In genomic region chr13:62860068-62860467, GRCm38 (mm10) we compare ENCODE assay signal across 23 mouse cellular contexts. TPM values are rescaled to one million over a fixed set of nuclear protein-coding genes. Genes with fewer than 3 reads are reported as not detected.
A peak's percentile ranks its signal among the peaks of the same experiment; 100 is the strongest.
DNase-seq lines count a peak whose midpoint lies in the region; ATAC-seq and TF ChIP-seq lines count a peak whose summit lies in the region.
"Had no signal": no experiment of that assay in that cellular context is flagged by ENCODE, and none has a peak within 500 bp of the region (broad histone marks: within the 10 kb centered on the region; RNA-seq: fewer than 3 reads in every experiment).

No protein-coding gene starts in this region.

- H3K36me3 ChIP-seq in hindbrain, postnatal 0 days (ENCODE audit: insufficient read depth, low read length), result no peaks in the 10 kb centered on the region
- H3K36me3 ChIP-seq in hindbrain, embryonic 12.5 days, result no peaks in the 10 kb centered on the region
- no peaks in the 10 kb centered on the region; the same call in 1 of the 2 replicates for H3K36me3 ChIP-seq in small intestine, adult 2 months (ENCODE audit: control insufficient read depth, insufficient read depth, low read length)
- H3K36me3 ChIP-seq: embryonic facial prominence, embryonic 13.5 days; hindbrain, embryonic 13.5 days had no signal

- DNase-seq in hindbrain, postnatal 0 days (ENCODE audit: low spot score), result no peak
- DNase-seq in left cerebral cortex, adult 2 months (ENCODE audit: extremely low spot score in 1 of 2, low spot score in 2 of 2), result no peak
- DNase-seq in left cerebral cortex, postnatal 14 days (ENCODE audit: low spot score in 2 of 2), result no peak
- peak; percentile 49 for DNase-seq in ES-CJ7 (ENCODE audit: low read depth, low spot score)
- DNase-seq: adrenal gland, postnatal 14 days; cerebellum, postnatal 14 days; heart, postnatal 14 days; lung, adult 18-20 months; lung, postnatal 36 days; retina, postnatal 1 day; right cerebral cortex, postnatal 4 days; thymus, postnatal 14 days had no signal

- no peak overlapping the region for H3K4me3 ChIP-seq in hindbrain, postnatal 0 days (ENCODE audit: low read length)
- no peak overlapping the region for H3K4me3 ChIP-seq in hindbrain, embryonic 12.5 days
- H3K4me3 ChIP-seq in left cerebral cortex, adult 2 months, result no peak overlapping the region
- H3K4me3 ChIP-seq in small intestine, adult 2 months (ENCODE audit: low read depth, low read length), result no peak overlapping the region
- H3K4me3 ChIP-seq: embryonic facial prominence, embryonic 13.5 days; hindbrain, embryonic 13.5 days had no signal

- 92% methylated on average over 4 of the region's 4 CpGs for WGBS in hindbrain, postnatal 0 days
- WGBS in hindbrain, embryonic 12.5 days, result 94% methylated on average over 4 of the region's 4 CpGs
- WGBS in small intestine, adult 2 months, result 92% methylated on average over 4 of the region's 4 CpGs

- H3K9me3 ChIP-seq in hindbrain, postnatal 0 days (ENCODE audit: low read length), result no peaks in the 10 kb centered on the region
- H3K9me3 ChIP-seq in hindbrain, embryonic 12.5 days (replicated peaks), result no peaks in the 10 kb centered on the region
- H3K9me3 ChIP-seq: embryonic facial prominence, embryonic 13.5 days; hindbrain, embryonic 13.5 days had no signal

- no peak for ATAC-seq in hindbrain, postnatal 0 days
- ATAC-seq in hindbrain, embryonic 12.5 days (ENCODE audit: low FRiP score), result no peak
- no peak for ATAC-seq in erythroblast, adult 5-6 weeks (replicated peaks; ENCODE audit: low FRiP score, poor library complexity, severe bottlenecking)
- ATAC-seq: forebrain, embryonic 16.5 days; intestine, embryonic 16.5 days had no signal

- TF ChIP-seq CTCF in hindbrain, postnatal 0 days (IDR thresholded peaks at IDR 0.05; ENCODE audit: low read depth), result peak; percentile 27; the same call in 1 of the 2 replicates
- TF ChIP-seq CTCF in left cerebral cortex, adult 2 months (IDR thresholded peaks at IDR 0.05), result peak; percentile 24
- TF ChIP-seq CTCF in small intestine, adult 2 months (IDR thresholded peaks at IDR 0.05; ENCODE audit: extremely low read depth, insufficient read length, insufficient replicate concordance, low read depth, low read length), result peak; percentile 22; the same call in 1 of the 2 replicates

- no peak overlapping the region for H3K9ac ChIP-seq in hindbrain, postnatal 0 days (replicated peaks; ENCODE audit: low read length)
- H3K9ac ChIP-seq in hindbrain, embryonic 12.5 days, result no peak overlapping the region
- H3K9ac ChIP-seq: embryonic facial prominence, embryonic 13.5 days; hindbrain, embryonic 13.5 days had no signal

- H3K27ac ChIP-seq in hindbrain, postnatal 0 days, result no peak overlapping the region
- no peak overlapping the region for H3K27ac ChIP-seq in hindbrain, embryonic 12.5 days
- H3K27ac ChIP-seq in left cerebral cortex, adult 2 months, result no peak overlapping the region
- no peak overlapping the region for H3K27ac ChIP-seq in small intestine, adult 2 months (ENCODE audit: insufficient read depth, low read depth, low read length)
- H3K27ac ChIP-seq: embryonic facial prominence, embryonic 13.5 days; hindbrain, embryonic 13.5 days had no signal

- H3K4me2 ChIP-seq in hindbrain, postnatal 0 days (ENCODE audit: low read depth, low read length), result no peak overlapping the region
- H3K4me2 ChIP-seq in hindbrain, embryonic 12.5 days (replicated peaks), result no peak overlapping the region
- H3K4me2 ChIP-seq: embryonic facial prominence, embryonic 13.5 days; heart, embryonic 11.5 days; hindbrain, embryonic 13.5 days had no signal

- no peak for TF ChIP-seq POLR2A in small intestine, adult 2 months (IDR thresholded peaks at IDR 0.05; ENCODE audit: low read depth, low read length)

- intact Hi-C loops in left cerebral cortex, adult 2 months (cut with DNase I), result no loop called here
- intact Hi-C loops in left cerebral cortex, postnatal 14 days (cut with DNase I), result no loop called here

- no peaks in the 10 kb centered on the region for H3K4me1 ChIP-seq in hindbrain, postnatal 0 days (ENCODE audit: insufficient read depth, low read length)
- H3K4me1 ChIP-seq in hindbrain, embryonic 12.5 days, result no peaks in the 10 kb centered on the region
- H3K4me1 ChIP-seq in small intestine, adult 2 months (ENCODE audit: control insufficient read depth, insufficient read depth, insufficient read length, low read length), result peaks cover 7% of the 10 kb centered on the region; the same call in 1 of the 2 replicates

- H3K27me3 ChIP-seq in hindbrain, postnatal 0 days (ENCODE audit: insufficient read depth, low read length), result no peaks in the 10 kb centered on the region
- no peaks in the 10 kb centered on the region for H3K27me3 ChIP-seq in hindbrain, embryonic 12.5 days
- no peaks in the 10 kb centered on the region for H3K27me3 ChIP-seq in small intestine, adult 2 months (ENCODE audit: control insufficient read depth, insufficient read depth, low read length)
- H3K27me3 ChIP-seq: embryonic facial prominence, embryonic 13.5 days; hindbrain, embryonic 13.5 days had no signal

RNA-seq across cellular contexts. Expression of gene Fbp2, which starts 1.8 kb away (rescaled TPM):
- 0.50 and 0.78 TPM in 2 replicates for total RNA-seq in hindbrain, postnatal 0 days (2014; rRNA removed)
- 1.1 TPM in 2 replicates for polyA plus RNA-seq in hindbrain, postnatal 0 days (2015; fragmentation: Nextera tagmentation; extraction: Ambion mirVana)
- 0.29 and 0.36 TPM in 2 replicates for polyA plus RNA-seq in hindbrain, embryonic 12.5 days (2016; fragmentation: Nextera tagmentation; extraction: Ambion mirVana)
- not detected for total RNA-seq in left cerebral cortex, adult 2 months (2021)
- total RNA-seq in left cerebral cortex, postnatal 14 days (2021), result under 1 TPM in 1 of 2 experiments, not detected in 1; 0.37 TPM
- polyA plus RNA-seq in small intestine, adult 2 months (2012; rRNA removed), result 62.5 and 184 TPM in 2 replicates
- total RNA-seq in erythroblast, adult 5-6 weeks (2015; ENCODE audit: low replicate concordance), result not detected in 2 replicates
- not detected in 2 replicates for total RNA-seq in erythroblast, adult 5-6 weeks (2017; ENCODE audit: low replicate concordance)
- total RNA-seq: granulocyte monocyte progenitor cell, adult 5-6 weeks; layer of hippocampus, postnatal 25 days; left cerebral cortex, postnatal 25 days had no signal

RNA-seq across cellular contexts. Expression of gene Fbp1, which starts 28.0 kb away (rescaled TPM):
- total RNA-seq in hindbrain, postnatal 0 days (2014; rRNA removed), result 2.1 TPM in 1 of 2 replicates, not detected in the other
- polyA plus RNA-seq in hindbrain, postnatal 0 days (2015; fragmentation: Nextera tagmentation; extraction: Ambion mirVana), result 0.50 and 0.78 TPM in 2 replicates
- polyA plus RNA-seq in hindbrain, embryonic 12.5 days (2016; fragmentation: Nextera tagmentation; extraction: Ambion mirVana), result 0.19 TPM in 1 of 2 replicates, not detected in the other
- total RNA-seq in left cerebral cortex, adult 2 months (2021), result under 1 TPM; 0.33 to 0.59 TPM
- total RNA-seq in left cerebral cortex, postnatal 14 days (2021), result under 1 TPM in 1 of 2 experiments, not detected in 1; 0.31 TPM
- polyA plus RNA-seq in small intestine, adult 2 months (2012; rRNA removed), result 21.9 and 31.1 TPM in 2 replicates
- 7.1 TPM in 1 of 2 replicates, not detected in the other for total RNA-seq in erythroblast, adult 5-6 weeks (2015; ENCODE audit: low replicate concordance)
- total RNA-seq in erythroblast, adult 5-6 weeks (2017; ENCODE audit: low replicate concordance), result 0.28 and 4.9 TPM in 2 replicates
- total RNA-seq: heart, postnatal 14 days had no signal
- polyA plus RNA-seq: forebrain, embryonic 16.5 days; heart, embryonic 11.5 days had no signal
